Mouse (Mus musculus) C2C12 (cell line): ENCODE results near the gene Pde7b. TPM values are rescaled to one million over a fixed set of nuclear protein-coding genes. Genes with fewer than 3 reads are reported as not detected.

Experiments
- H3K27me3 ChIP-seq: one replicate; pipeline ENCODE4 v1.6.1; 2011; ENCODE audit not compliant: control insufficient read depth, insufficient read depth, insufficient read length
- H3K36me3 ChIP-seq: one replicate; pipeline ENCODE4 v1.6.1; 2011; ENCODE audit not compliant: control insufficient read depth, insufficient read depth
- H3K4me3 ChIP-seq: one replicate; pipeline ENCODE4 v1.5.1; 2011; ENCODE audit warnings: mild to moderate bottlenecking, control low read depth; ENCODE audit not compliant: poor library complexity, insufficient read depth, severe bottlenecking
- H3K79me2 ChIP-seq: one replicate; pipeline ENCODE4 v1.6.1; 2011; ENCODE audit not compliant: control insufficient read depth, insufficient read depth
- H3K79me3 ChIP-seq: one replicate; pipeline ENCODE4 v1.6.1; 2011; ENCODE audit warnings: low read depth, control low read depth
- H3ac ChIP-seq: one replicate; pipeline ENCODE3; 2011; ENCODE audit warnings: low read depth; ENCODE audit not compliant: control insufficient read depth, insufficient read length
- CEBPB ChIP-seq: IDR thresholded peaks from one replicate; pipeline ENCODE4 v1.6.1; 2011; ENCODE audit warnings: low read depth, mild to moderate bottlenecking, control low read depth, moderate library complexity
- CTCF ChIP-seq: IDR thresholded peaks from one replicate; pipeline ENCODE4 v1.5.1; 2011; ENCODE audit not compliant: control insufficient read depth, insufficient read depth, insufficient read length
- FOSL1 ChIP-seq: IDR thresholded peaks from one replicate; pipeline ENCODE4 v1.8.0; 2011; ENCODE audit warnings: mild to moderate bottlenecking, low read length; ENCODE audit not compliant: poor library complexity, insufficient read depth, severe bottlenecking
- MAX ChIP-seq: IDR thresholded peaks from one replicate; pipeline ENCODE4 v1.6.1; 2011; ENCODE audit warnings: mild to moderate bottlenecking, control low read depth
- MYOD1 ChIP-seq: IDR thresholded peaks from one replicate; pipeline ENCODE4 v1.6.1; 2011; ENCODE audit warnings: low read depth; ENCODE audit not compliant: control insufficient read depth, insufficient read length
- MYOG ChIP-seq: IDR thresholded peaks from one replicate; pipeline ENCODE4 v1.6.1; 2011; ENCODE audit not compliant: control insufficient read depth, insufficient read length; ENCODE audit errors: extremely low read depth
- USF1 ChIP-seq: IDR thresholded peaks from one replicate; pipeline ENCODE4 v1.6.1; 2011; ENCODE audit warnings: low read depth, mild to moderate bottlenecking, control low read depth, moderate library complexity
- polyA plus RNA-seq: library from polyadenylated mRNA; unstranded; fragments of >200 nt; fragmentation: generic; extraction: Trizol; gene quantifications from one replicate; pipeline ENCODE4 v1.2.1, GENCODE M21; 2012; ENCODE audit warnings: missing spikeins

Gene Pde7b
- polyA plus RNA-seq, 1 experiment, result 0.06 TPM

DNA sequence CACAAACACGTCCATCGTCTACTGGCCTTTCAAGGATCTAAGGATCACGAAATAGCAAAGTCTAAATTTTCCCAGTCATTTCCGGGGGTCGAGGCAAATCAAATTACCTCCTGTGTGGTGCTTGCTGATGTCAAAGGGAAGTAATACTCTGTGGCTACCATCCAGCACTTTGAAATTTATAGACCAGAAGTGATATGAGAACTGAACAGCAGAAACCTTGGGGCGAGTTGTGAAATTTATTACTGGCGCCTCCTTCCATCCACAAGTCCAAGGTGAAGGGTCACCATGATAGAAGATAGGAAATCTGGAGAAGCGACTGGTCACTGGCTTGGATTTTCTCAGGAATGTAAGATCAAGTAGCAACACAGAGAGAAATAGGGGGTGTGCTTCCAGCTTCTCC lies 246.4 kb downstream of the Pde7b start:
- Histone ChIP-seq H3K27me3 (no peaks in the 10 kb centered on the region), H3K4me3 (no peak overlapping the region), H3K79me3 (no peaks in the 10 kb centered on the region), H3ac (no peak overlapping the region), H3K36me3 (no peaks in the 10 kb centered on the region), H3K79me2 (no peaks in the 10 kb centered on the region)
- TF ChIP-seq MYOD1, result no peak
- no peak for TF ChIP-seq CEBPB
- TF ChIP-seq MYOG, result no peak
- TF ChIP-seq MAX, result no peak

- Histone ChIP-seq H3K4me3 (no peak overlapping the region), H3ac (no peak overlapping the region), H3K27me3 (no peaks in the 10 kb centered on the region), H3K79me3 (no peaks in the 10 kb centered on the region), H3K79me2 (no peaks in the 10 kb centered on the region), H3K36me3 (no peaks in the 10 kb centered on the region)
- TF ChIP-seq MYOD1 (no peak), CTCF (no peak), MAX (no peak), MYOG (no peak), USF1 (no peak), FOSL1 (no peak), CEBPB (no peak)
Measured at GRCm38 (mm10) chr10:20474831-20475230, 250.0 kb downstream of the Pde7b start.

- Histone ChIP-seq H3ac (no peak overlapping the region), H3K79me2 (no peaks in the 10 kb centered on the region), H3K79me3 (no peaks in the 10 kb centered on the region), H3K36me3 (no peaks in the 10 kb centered on the region), H3K27me3 (no peaks in the 10 kb centered on the region), H3K4me3 (no peak overlapping the region)
- TF ChIP-seq CTCF, result no peak
- TF ChIP-seq FOSL1, result no peak
- no peak for TF ChIP-seq MYOG
- TF ChIP-seq USF1, result no peak
- TF ChIP-seq CEBPB, result no peak
- no peak for TF ChIP-seq MAX
- TF ChIP-seq MYOD1, result no peak
Measured at GRCm38 (mm10) chr10:20474036-20474435, 250.8 kb downstream of the Pde7b start.

- H3K27me3 ChIP-seq, result no peaks in the 10 kb centered on the region
- no peak overlapping the region for H3K4me3 ChIP-seq
- H3ac ChIP-seq, result no peak overlapping the region
- H3K79me2 ChIP-seq, result no peaks in the 10 kb centered on the region
- TF ChIP-seq MYOG (no peak), USF1 (no peak), MAX (no peak), CEBPB (no peak), CTCF (no peak), MYOD1 (no peak)
- H3K79me3 ChIP-seq, result no peaks in the 10 kb centered on the region
- H3K36me3 ChIP-seq, result no peaks in the 10 kb centered on the region
Measured at GRCm38 (mm10) chr10:20473505-20473904, 251.4 kb downstream of the Pde7b start.

DNA sequence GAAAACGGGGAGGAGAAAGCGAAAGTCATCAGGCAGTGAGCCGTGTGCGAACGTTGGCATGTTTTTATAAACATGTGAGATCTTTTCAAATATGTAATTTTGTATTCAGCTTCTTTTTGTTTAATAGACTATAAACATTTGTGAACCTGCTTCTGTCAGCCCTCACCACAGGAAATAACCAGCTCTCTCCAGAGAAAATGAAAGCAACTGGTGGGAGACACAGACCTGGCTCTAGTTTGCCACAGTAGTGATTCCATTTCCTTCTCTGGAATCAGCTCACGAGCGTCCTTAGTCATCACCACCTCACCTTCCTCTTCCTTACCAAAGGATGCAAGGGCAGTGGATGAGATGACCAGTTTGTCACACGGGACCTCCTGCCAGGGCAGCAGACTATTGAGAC lies 252.9 kb downstream of the Pde7b start:
- no peaks in the 10 kb centered on the region for H3K79me2 ChIP-seq
- H3ac ChIP-seq, result no peak overlapping the region

GRCm38 (mm10) chr10:20464631-20465030 lies 260.2 kb downstream of the Pde7b start:
- Histone ChIP-seq H3K36me3 (no peaks in the 10 kb centered on the region), H3K27me3 (no peaks in the 10 kb centered on the region), H3K4me3 (no peak overlapping the region), H3K79me3 (no peaks in the 10 kb centered on the region), H3K79me2 (no peaks in the 10 kb centered on the region), H3ac (no peak overlapping the region)
- no peak for TF ChIP-seq MAX
- no peak for TF ChIP-seq CTCF
- TF ChIP-seq USF1, result no peak
- TF ChIP-seq MYOD1, result no peak
- no peak for TF ChIP-seq MYOG
- no peak for TF ChIP-seq FOSL1
- no peak for TF ChIP-seq CEBPB

More for the DNA sequence above, 252.9 kb downstream of the Pde7b start:
- Histone ChIP-seq H3K79me3 (no peaks in the 10 kb centered on the region), H3K27me3 (no peaks in the 10 kb centered on the region), H3K36me3 (no peaks in the 10 kb centered on the region), H3K4me3 (no peak overlapping the region)
- TF ChIP-seq MAX, result no peak

- H3K79me2 ChIP-seq, result no peaks in the 10 kb centered on the region
- no peak overlapping the region for H3K4me3 ChIP-seq
- H3ac ChIP-seq, result no peak overlapping the region
- H3K79me3 ChIP-seq, result no peaks in the 10 kb centered on the region
- TF ChIP-seq CTCF (no peak), MYOG (no peak), FOSL1 (no peak), MYOD1 (no peak), CEBPB (no peak), MAX (no peak), USF1 (no peak)
- H3K27me3 ChIP-seq, result no peaks in the 10 kb centered on the region
- H3K36me3 ChIP-seq, result no peaks in the 10 kb centered on the region
Measured at GRCm38 (mm10) chr10:20463941-20464340, 260.9 kb downstream of the Pde7b start.
